Mouse (Mus musculus) urinary bladder, adult 2 months (tissue): ENCODE results near the gene Sgk1. TPM values are rescaled to one million over a fixed set of nuclear protein-coding genes. Genes with fewer than 3 reads are reported as not detected.

ENCODE experiments used
- DNase-seq: peaks from one replicate; pipeline ENCODE4 v3.0.0; 2022; ENCODE audit warnings: low spot score
- polyA plus RNA-seq: library from polyadenylated mRNA; depleted of rRNA; stranded (reverse); fragments of >200 nt; gene quantifications from 2 replicates; pipeline ENCODE4 v1.2.3, GENCODE M21; 2012; rRNA removed

The Sgk1 gene
- polyA plus RNA-seq, result 38.3 and 44.5 TPM in 2 replicates

GRCm38 (mm10) chr10:21882184-21883081 is at the start of gene Sgk1:
Gene Sgk1 (plus strand): TSS chr10:21882184.
- no peak for DNase-seq

- no peak for DNase-seq
These were observed 49.7 kb upstream of the Sgk1 start for GRCm38 (mm10) chr10:21832282-21832681.

- no peak for DNase-seq
These were observed 48.2 kb upstream of the Sgk1 start for GRCm38 (mm10) chr10:21833757-21834156.

GRCm38 (mm10) chr10:21835077-21835476 is 46.9 kb upstream of the Sgk1 start:
- DNase-seq, result no peak

- DNase-seq, result no peak
These were observed 42.5 kb upstream of the Sgk1 start for GRCm38 (mm10) chr10:21839248-21840155.

GRCm38 (mm10) chr10:21843326-21843725 is 38.7 kb upstream of the Sgk1 start:
- DNase-seq, result no peak

- no peak for DNase-seq
These were observed 38.1 kb upstream of the Sgk1 start for GRCm38 (mm10) chr10:21843861-21844260.

- DNase-seq, result no peak
These were observed 37.6 kb upstream of the Sgk1 start for GRCm38 (mm10) chr10:21844391-21844790.

- no peak for DNase-seq
These were observed 36.2 kb upstream of the Sgk1 start for GRCm38 (mm10) chr10:21845601-21846282.

- no peak for DNase-seq
These were observed 35.6 kb upstream of the Sgk1 start for GRCm38 (mm10) chr10:21846366-21846765.

- DNase-seq, result no peak
These were observed 34.8 kb upstream of the Sgk1 start for GRCm38 (mm10) chr10:21847026-21847820.

- DNase-seq, result no peak
These were observed 33.9 kb upstream of the Sgk1 start for GRCm38 (mm10) chr10:21847931-21848670.

GRCm38 (mm10) chr10:21849251-21849650 is 32.7 kb upstream of the Sgk1 start:
- DNase-seq, result no peak

- DNase-seq, result no peak
These were observed 31.7 kb upstream of the Sgk1 start for GRCm38 (mm10) chr10:21850330-21850729.

- DNase-seq, result no peak
These were observed 28.9 kb upstream of the Sgk1 start for GRCm38 (mm10) chr10:21853122-21853521.

- no peak for DNase-seq
These were observed 28.2 kb upstream of the Sgk1 start for GRCm38 (mm10) chr10:21853566-21854328.

GRCm38 (mm10) chr10:21855338-21855737 is 26.6 kb upstream of the Sgk1 start:
- DNase-seq, result no peak

- no peak for DNase-seq
These were observed 24.3 kb upstream of the Sgk1 start for GRCm38 (mm10) chr10:21857676-21858075.

- DNase-seq, result no peak
These were observed 23.5 kb upstream of the Sgk1 start for GRCm38 (mm10) chr10:21858437-21858974.
